Mouse (Mus musculus) liver, adult (tissue): ENCODE results near the gene Sectm1a.
A peak's percentile ranks its signal among the peaks of the same experiment; 100 is the strongest.

Experiments used
- GATA4 ChIP-seq: IDR thresholded peaks from 2 replicates; pipeline ENCODE4 v1.6.1; 2014; ENCODE audit warnings: mild to moderate bottlenecking, low read length; ENCODE audit not compliant: insufficient replicate concordance

Sectm1a gene

DNA sequence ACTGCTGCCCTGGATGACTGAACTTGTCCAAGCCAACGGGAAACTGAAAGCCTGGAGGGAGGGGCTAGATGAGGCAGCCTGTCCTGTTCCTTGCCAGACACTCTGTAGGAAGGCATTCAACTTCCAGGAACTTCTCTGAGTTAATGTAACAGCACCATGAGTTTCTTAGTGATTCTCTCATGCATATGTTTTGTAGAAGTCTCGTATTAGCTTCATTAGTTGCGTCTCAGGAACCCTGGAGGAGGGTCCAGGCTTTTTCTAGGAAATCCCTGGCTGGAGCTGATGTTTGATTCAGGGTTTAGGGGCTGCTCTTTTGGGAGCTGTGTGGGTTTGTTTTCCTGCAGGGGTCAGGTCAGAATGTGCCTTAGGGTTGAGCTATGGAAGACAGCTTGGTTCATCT is at the start of gene Sectm1a:
Gene Sectm1a, minus strand, starts transcription at position 101 of the 400 bp plus-strand sequence.
- TF ChIP-seq GATA4: no peak

DNA sequence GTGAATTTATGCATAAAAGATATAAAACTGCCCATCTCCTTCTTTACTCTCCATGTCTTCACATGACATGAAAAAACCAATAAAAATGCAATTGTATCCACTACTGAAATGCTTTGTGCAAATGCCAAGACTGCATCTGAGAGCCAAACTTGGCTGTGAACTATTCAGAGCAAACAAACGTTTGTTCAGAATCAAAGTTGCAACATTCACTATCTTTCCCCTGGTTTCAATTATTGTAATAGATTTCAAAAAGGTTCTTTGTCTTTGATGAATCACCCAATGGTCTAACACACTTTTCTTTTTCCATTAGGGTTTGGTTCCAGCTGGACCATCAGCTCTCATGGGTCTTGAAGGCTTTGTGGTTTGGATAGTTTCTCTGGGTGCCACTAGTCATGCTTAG is 48.6 kb upstream of the Sectm1a start:
- no peak for TF ChIP-seq GATA4

DNA sequence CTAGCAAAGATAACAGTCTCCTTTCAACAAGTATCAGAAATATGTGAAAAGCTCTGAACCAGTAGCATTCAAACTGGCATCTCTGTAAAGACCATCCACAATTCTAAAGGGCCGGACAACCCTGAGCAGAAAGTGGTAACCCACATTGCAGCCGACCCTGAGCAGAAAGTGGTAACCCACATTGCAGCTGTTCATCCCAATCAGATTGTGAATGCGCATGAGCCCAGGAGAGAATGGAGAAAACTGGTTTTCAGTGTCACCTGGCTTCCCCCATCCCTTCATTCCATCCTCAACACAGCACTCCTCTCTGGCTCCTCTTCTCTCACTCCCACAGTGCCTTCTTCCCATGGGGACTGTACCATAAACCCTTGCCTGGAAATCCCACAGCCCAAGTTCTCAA is 46.4 kb upstream of the Sectm1a start:
- no peak for TF ChIP-seq GATA4

DNA sequence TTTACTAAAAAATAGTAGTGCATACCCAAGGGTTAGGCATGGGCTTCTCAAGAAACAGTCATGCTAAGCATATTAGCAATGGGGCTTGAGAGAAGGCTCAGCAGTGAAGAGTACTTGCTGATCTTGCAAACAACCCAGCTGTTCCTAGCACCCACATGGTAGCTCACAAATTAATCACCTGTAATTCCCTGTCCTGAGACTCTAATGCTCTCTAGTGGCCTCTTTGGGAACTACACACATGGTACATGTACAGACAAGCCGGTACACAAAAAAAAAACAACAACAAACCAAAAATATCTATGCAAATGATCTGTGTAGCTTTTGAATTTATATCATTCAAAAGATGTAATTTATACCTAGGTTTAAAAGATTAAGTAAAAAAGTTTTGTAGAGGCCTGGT is 45.4 kb upstream of the Sectm1a start:
- no peak for TF ChIP-seq GATA4

DNA sequence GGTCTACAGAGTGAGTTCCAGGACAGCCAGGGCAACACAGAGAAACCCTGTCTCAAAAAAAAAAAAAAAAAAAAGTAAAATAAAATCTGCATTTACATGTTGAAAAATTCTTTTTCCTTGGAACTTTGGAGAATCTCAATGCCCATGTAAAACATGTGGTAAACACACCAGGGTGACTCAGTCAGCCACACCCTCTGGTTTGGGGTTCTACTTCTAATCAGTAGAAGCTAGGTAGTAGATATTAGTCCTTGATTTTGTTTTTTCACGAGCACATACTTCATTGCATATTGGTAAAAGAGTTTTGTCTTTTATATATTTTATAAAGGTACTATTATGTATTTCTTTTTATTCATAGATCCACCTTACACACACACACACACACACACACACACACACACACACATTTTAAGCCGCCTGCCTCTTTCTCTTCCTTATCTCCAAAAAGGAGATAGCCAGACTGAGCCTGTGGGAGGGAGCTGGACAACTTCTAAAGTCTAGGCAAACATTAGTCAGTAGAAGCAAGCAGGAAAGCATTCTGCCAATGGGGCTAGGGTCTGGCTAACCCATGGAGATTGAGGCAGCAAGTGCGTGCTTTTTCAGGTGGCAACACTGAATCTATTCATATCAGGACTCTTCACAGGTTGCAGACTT is 44.6 kb upstream of the Sectm1a start:
- no peak for TF ChIP-seq GATA4

DNA sequence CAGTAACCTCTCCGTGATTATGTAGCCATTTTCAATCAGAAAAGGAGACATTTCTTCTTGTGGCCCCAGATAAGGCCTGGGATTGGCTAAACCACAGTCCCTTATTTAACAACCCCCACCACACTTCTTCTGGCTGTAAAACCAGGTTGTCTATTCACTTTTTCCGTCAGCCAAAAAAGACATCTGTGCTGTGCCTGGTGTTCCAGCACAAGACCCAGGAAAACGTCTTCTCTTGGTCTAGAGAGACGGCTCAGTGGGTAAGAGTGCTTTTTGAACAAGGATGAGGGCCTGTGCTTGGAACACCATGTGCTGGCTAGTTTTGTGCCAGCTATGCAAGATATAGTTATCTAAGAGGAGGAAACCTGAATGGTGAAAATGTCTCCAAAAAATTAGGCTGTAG is 42.4 kb upstream of the Sectm1a start:
- TF ChIP-seq GATA4: no peak

DNA sequence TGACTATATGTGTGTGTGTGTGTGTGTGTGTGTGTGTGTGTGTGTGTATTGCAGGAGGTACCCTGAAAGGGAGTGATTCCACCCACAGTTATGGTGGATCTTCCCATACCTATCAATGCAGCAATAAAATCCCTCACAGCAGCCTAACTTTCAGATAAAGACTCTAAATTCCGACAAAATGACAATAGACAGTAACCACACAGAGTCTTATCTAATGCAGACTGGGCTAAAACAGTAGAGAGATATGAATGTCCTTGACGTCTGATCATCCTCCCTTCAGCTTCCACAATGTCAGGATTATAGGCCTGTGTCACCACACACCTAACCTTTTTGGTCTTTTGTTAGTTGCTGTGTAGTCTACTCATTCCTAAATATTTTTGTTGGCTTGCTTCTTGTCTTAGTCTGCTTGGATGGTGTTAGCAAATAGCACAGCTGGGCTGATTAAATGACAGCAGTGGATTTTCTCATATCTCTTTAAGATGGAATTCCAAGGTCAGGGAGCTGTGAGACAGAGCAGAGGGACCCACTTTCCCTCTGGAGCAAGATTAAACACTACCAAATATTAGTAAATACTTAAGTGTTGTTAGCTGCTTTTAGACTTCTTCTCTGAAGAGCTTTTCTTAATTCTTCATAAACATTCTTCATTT is 41.1 kb upstream of the Sectm1a start:
- TF ChIP-seq GATA4: 0 out of 2 replicates have a peak, but pooled peaks have one; percentile 21

DNA sequence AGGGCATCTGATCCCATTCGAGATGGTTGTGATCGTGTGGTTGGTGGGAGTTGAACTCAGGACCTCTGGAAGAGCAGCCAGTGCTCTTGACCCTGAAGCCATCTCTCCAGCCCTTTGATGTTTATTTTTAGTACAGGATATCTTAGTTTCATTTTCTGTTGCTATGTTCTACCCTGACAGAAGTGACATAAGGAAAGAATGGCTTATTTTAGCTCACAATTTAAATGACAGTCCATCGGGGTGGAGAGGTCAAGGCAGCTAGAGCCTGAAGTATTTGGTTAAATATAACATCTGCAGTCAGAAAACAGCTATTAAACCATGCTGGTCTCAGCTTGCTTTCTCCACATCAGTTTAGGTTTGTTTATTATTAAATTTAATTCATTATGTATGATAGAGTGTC is 40.1 kb upstream of the Sectm1a start:
- no peak for TF ChIP-seq GATA4

DNA sequence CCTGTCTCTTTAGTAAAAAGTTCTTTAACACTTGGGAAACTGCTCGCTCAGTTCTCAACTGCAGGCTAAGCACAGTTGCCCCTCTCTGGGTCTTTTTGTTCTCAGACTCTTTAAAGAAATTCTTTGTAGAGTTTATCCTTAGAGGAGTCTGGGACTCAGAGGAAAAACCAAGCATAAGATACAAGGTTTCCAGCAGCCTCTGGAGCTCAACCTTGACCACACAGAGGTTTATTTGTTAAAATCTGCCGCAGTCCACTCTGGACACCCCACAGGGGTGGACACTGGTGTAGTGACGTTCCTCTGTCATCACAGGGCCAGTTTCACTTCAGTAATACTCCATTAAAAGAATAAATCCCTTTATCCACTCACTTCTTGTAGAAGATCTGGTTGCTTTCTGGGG is 37.6 kb upstream of the Sectm1a start, which contains the start of gene Tex19.2:
Gene Tex19.2, minus strand, starts transcription at position 101 of the 400 bp plus-strand sequence.
- TF ChIP-seq GATA4: no peak

DNA sequence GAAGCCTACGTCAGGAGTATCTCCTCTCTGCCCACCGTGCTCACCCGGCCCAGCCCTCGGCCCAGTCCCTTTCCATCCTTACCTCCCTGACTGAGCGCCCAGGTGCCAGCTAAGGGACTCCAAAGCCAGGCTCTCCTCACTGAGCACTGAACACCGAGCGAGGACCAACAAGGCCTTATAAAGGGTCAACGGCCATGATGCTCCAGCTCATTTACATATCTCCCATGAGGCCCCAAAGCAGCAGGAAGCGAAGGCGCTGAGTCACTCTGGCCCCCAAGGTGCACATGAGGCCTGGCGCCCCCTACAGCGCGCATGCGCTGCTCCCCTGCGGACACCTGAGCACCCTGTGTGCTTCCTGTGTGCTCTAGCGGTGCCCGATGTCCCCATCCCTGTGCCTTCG is 37.1 kb upstream of the Sectm1a start:
- no peak for TF ChIP-seq GATA4

DNA sequence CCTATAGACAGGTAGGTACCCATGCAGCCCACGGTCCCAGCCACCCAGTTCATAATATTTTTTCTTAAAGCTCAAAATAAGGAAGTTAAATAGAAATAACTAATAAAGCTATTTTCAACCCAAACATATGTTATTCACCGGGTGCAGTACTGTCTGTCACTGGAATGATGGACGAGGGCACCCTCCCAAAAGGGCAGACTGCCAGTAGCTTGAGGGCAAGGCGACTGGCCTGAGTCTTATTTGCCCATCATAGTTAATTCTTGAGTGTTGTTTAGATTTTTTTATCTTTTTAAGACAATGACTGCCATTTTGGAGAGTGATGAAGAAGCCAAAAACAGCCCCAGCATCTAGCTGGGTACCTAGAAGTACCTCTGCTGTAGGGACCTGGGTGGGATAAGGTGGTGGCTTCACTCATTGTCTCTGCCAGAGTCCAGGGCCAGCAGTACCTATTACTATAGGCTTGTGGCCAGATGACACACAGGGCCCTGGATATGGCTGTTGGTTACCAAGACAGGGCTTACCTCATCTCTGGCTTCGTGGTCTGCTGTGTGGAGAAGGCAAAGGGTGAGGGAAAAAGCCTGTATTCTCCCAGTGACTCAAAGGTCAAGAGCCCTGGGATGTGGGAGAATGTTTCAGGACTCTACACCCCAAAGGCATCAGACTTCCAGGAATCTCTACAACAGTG is 31.2 kb upstream of the Sectm1a start:
- no peak for TF ChIP-seq GATA4

DNA sequence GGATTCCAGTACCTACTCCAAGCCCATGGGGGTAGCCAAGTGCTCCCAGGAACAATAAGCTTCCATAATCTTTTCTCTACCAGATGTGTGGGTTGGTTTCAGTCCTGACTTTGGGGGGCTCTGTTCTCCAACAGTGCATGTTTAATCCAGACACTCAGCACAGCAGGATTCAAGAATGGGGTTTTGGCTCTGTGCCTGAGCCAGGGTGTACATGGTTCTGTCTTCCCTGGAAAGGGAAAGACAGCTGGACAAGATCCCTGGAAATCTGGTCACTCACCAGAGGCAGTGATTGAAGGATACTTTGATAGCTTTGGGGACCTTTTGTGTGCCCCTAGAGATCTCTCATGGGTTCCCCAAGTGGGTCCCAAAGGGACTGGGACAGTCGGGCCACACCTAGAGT is 30.6 kb upstream of the Sectm1a start:
- TF ChIP-seq GATA4: no peak

DNA sequence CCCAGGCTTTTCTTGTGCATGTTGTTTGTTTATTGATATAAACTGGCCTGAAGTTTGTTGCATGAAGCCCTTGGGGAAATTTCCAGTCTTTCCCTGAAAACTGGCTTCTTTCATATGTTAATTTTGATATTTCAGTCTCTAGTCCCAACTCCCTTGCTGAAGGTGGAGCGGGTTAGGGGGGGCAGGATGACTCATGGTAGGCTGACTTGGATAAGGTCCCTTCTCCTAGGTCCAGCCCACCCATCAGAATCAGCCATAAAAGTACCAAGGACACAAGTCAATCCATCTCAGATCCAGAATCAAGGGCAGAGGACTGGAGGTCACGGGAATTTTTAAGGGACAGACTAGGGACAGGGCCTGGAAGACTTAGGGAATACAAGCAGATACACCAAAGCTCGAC is 30.0 kb upstream of the Sectm1a start:
- TF ChIP-seq GATA4: no peak

DNA sequence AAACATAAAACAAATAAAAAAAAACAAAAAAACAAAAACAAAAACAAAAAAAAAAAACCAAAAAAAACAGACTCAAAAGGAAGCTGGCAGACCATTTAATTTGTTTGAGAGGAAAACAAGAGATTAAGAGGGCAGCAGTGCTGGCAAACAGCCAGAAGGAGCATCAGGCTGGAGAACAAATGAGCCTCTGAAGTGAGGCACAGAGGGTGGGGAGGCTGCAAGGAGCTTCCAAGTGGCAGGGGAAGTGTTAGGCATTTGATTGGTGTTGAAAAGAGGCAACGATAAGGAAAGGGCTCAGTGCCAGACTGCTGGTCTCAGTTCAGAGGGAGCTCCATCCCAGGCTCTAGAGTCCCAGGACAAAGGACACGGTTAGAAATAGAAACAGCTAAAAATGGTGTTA is 29.0 kb upstream of the Sectm1a start:
- peak; percentile 75; the same call in 1 of the 2 replicates for TF ChIP-seq GATA4

DNA sequence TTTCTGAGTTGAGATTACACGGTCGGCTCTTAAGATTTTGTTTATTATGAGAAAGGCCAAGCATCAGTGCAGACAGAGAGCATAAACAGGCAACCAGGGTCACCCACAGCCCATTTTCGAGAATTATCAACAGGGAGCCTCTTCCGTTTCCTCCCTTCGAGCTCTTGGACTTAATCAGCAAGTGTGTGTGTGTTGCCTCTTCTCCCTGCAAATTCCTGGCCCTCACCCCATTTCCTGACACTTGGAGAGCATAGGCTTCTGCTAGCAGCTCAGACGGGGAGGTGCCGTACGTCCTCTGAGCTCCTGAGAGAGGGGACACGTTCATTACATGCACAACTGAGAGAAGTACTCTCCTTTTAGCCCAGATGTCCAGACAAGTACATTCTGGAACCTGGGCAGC is 27.0 kb upstream of the Sectm1a start:
- peak; percentile 96 for TF ChIP-seq GATA4

DNA sequence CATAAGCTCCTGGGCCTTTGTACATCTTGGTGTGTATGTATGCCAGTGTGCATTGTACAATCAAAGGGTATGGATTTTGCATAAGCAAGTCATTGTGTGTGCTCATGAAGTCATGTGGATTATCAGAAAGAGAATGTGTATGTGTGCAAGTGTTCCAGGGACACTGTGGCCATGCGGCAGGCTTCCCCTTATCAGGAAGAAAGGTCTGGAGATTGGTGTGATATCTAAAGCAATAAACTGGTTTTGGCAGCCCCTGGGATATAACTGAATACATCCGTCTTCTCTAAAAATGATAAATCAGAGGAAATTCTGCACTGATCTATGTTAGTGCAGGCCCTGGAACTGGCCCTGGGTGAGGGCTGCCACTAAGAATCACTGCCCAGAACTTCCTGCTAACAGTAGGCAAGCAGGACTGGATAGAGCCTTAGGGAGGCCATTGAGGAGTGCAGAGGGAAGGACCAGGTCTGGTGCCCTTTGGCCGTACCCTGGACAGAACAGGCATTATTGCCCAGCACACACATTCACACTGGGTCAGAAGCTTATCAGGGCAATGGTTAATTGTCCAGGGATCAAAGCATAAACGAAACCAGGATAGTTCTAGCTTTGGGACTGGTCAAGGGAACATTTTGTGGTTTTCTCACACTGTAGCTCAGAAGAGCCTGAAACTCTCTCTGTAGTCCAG is 20.2 kb upstream of the Sectm1a start:
- TF ChIP-seq GATA4: no peak

DNA sequence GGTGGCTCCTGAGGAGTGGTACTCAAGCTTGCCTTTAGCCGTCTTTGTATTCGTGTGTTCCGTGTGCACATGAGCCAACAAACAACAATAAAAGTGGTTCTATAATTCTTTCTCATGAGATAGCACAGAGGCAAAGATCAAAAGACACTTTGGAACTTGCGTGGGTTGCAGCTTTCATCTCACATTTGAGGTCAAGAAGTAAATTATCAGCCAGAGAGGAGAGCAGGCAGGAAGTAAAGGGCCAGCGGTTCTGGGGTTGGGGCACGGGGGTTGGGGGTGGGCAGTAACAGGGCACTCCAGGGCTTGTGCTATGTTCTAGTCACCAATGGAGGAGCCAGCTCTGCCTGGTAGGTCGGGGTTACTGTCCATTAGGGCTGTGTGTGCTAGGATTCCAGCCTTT is 19.7 kb upstream of the Sectm1a start:
- TF ChIP-seq GATA4: no peak
